Mouse (Mus musculus) embryo, embryonic 9.5 days (tissue): Measurements from ENCODE around the gene Gm4763.
"Not testable (repeated sequence)": the region's sequence is repeated elsewhere in the genome, so short reads cannot be mapped to it uniquely, and the experiment has no call there.

Experiments used
- DNase-seq: peaks from one replicate; pipeline ENCODE4 v3.0.0-alpha.2; 2017; ENCODE audit errors: extremely low spot score

The Gm4763 gene

GRCm38 (mm10) chr7:24726808-24727207 lies at the start of gene Gm4763:
TSS of gene Gm4763 (minus strand) at chr7:24726908.
- not testable (repeated sequence) for DNase-seq

- DNase-seq: no peak
Observed at GRCm38 (mm10) chr7:24776145-24776544, 49.4 kb upstream of the Gm4763 start.

- DNase-seq: no peak
Observed at GRCm38 (mm10) chr7:24773942-24774535, 47.3 kb upstream of the Gm4763 start.

GRCm38 (mm10) chr7:24771361-24771760 lies 44.7 kb upstream of the Gm4763 start:
- DNase-seq: no peak

GRCm38 (mm10) chr7:24762574-24762973 lies 35.9 kb upstream of the Gm4763 start:
- no peak for DNase-seq

- no peak for DNase-seq
Observed at GRCm38 (mm10) chr7:24761161-24761560, 34.5 kb upstream of the Gm4763 start.

- no peak for DNase-seq
Observed at GRCm38 (mm10) chr7:24760211-24760610, 33.5 kb upstream of the Gm4763 start, which contains the start of gene Cd177. TSS of gene Cd177 (minus strand) at chr7:24760311.

GRCm38 (mm10) chr7:24758520-24758919 lies 31.8 kb upstream of the Gm4763 start:
- no peak for DNase-seq

GRCm38 (mm10) chr7:24753476-24753875 lies 26.8 kb upstream of the Gm4763 start:
- DNase-seq: no peak

- no peak for DNase-seq
Observed at GRCm38 (mm10) chr7:24751610-24752009, 24.9 kb upstream of the Gm4763 start.

- no peak for DNase-seq
Observed at GRCm38 (mm10) chr7:24750695-24751094, 24.0 kb upstream of the Gm4763 start.

- peak; percentile 64 for DNase-seq
Observed at GRCm38 (mm10) chr7:24735970-24736670, 9.4 kb upstream of the Gm4763 start.

- no peak for DNase-seq
Observed at GRCm38 (mm10) chr7:24715039-24715438, 11.7 kb downstream of the Gm4763 start.

GRCm38 (mm10) chr7:24708832-24709292 lies 17.8 kb downstream of the Gm4763 start, which contains the start of gene BC049730:
TSS of gene BC049730 (plus strand) at chr7:24709242.
- no peak for DNase-seq

GRCm38 (mm10) chr7:24702841-24703240 lies 23.9 kb downstream of the Gm4763 start:
- not testable (repeated sequence) for DNase-seq

GRCm38 (mm10) chr7:24697891-24698290 lies 28.8 kb downstream of the Gm4763 start:
- DNase-seq: not testable (repeated sequence)

GRCm38 (mm10) chr7:24692693-24693092 lies 34.0 kb downstream of the Gm4763 start:
- DNase-seq: not testable (repeated sequence)

GRCm38 (mm10) chr7:24687519-24687918 lies 39.2 kb downstream of the Gm4763 start:
- DNase-seq: not testable (repeated sequence)

- not testable (repeated sequence) for DNase-seq
Observed at GRCm38 (mm10) chr7:24684121-24684520, 42.6 kb downstream of the Gm4763 start.

GRCm38 (mm10) chr7:24676575-24676974 lies 50.1 kb downstream of the Gm4763 start, which contains the start of gene Tex101:
TSS of gene Tex101 (minus strand) at chr7:24676675.
- no peak for DNase-seq

- DNase-seq: no peak
Observed at GRCm38 (mm10) chr7:24671944-24672439, 54.7 kb downstream of the Gm4763 start.
